Mouse (Mus musculus): ENCODE measurements at regions not wholly inside any gene's neighbourhood (a gene's known extent, or its start where the extent isn't known, plus 50 kb on each side); places are given as distances from the start of the nearest gene placed in this dataset.

GRCm38 (mm10) chr9:67165486-67165885, 116.3 kb upstream of the Tpm1 start:
- DNase-seq (ENCODE audit: low spot score), result no peak

- DNase-seq (ENCODE audit: low spot score), result no peak
Measured at GRCm38 (mm10) chr9:67163746-67164145, 114.5 kb upstream of the Tpm1 start.

- no peak for DNase-seq (ENCODE audit: low spot score)
Measured at GRCm38 (mm10) chr9:67160785-67161455, 111.7 kb upstream of the Tpm1 start.

- no peak for DNase-seq (ENCODE audit: low spot score)
Measured at GRCm38 (mm10) chr9:67160350-67160749, 111.1 kb upstream of the Tpm1 start.

- DNase-seq (ENCODE audit: low spot score), result no peak
Measured at GRCm38 (mm10) chr9:67156590-67157259, 107.5 kb upstream of the Tpm1 start.

GRCm38 (mm10) chr9:67154062-67154461, 104.9 kb upstream of the Tpm1 start:
- DNase-seq (ENCODE audit: low spot score), result no peak

- no peak for DNase-seq (ENCODE audit: low spot score)
Measured at GRCm38 (mm10) chr9:67153333-67153732, 104.1 kb upstream of the Tpm1 start.

GRCm38 (mm10) chr9:67147656-67148055, 98.5 kb upstream of the Tpm1 start:
- DNase-seq (ENCODE audit: low spot score), result no peak

GRCm38 (mm10) chr9:67145392-67145791, 96.2 kb upstream of the Tpm1 start:
- no peak for DNase-seq (ENCODE audit: low spot score)

- DNase-seq (ENCODE audit: low spot score), result no peak
Measured at GRCm38 (mm10) chr9:67144511-67144910, 95.3 kb upstream of the Tpm1 start.

GRCm38 (mm10) chr9:67140319-67140887, 91.2 kb upstream of the Tpm1 start:
- peak; percentile 39 for DNase-seq (ENCODE audit: low spot score)

GRCm38 (mm10) chr9:67137681-67138080, 88.5 kb upstream of the Tpm1 start:
- peak; percentile 31 for DNase-seq (ENCODE audit: low spot score)

GRCm38 (mm10) chr9:67137141-67137540, 87.9 kb upstream of the Tpm1 start:
- DNase-seq (ENCODE audit: low spot score), result peak; percentile 23

- DNase-seq (ENCODE audit: low spot score), result no peak
Measured at GRCm38 (mm10) chr9:67136166-67136565, 87.0 kb upstream of the Tpm1 start.

GRCm38 (mm10) chr9:67134378-67134777, 85.2 kb upstream of the Tpm1 start:
- no peak for DNase-seq (ENCODE audit: low spot score)

GRCm38 (mm10) chr9:67132370-67132769, 83.2 kb upstream of the Tpm1 start:
- DNase-seq (ENCODE audit: low spot score), result no peak

- peak; percentile 19 for DNase-seq (ENCODE audit: low spot score)
Measured at GRCm38 (mm10) chr9:67130730-67131440, 81.7 kb upstream of the Tpm1 start.

- DNase-seq (ENCODE audit: low spot score), result no peak
Measured at GRCm38 (mm10) chr9:67129891-67130290, 80.7 kb upstream of the Tpm1 start.

GRCm38 (mm10) chr9:67129095-67129494, 79.9 kb upstream of the Tpm1 start:
- no peak for DNase-seq (ENCODE audit: low spot score)

GRCm38 (mm10) chr9:67121691-67122090, 72.5 kb upstream of the Tpm1 start:
- DNase-seq (ENCODE audit: low spot score), result no peak

GRCm38 (mm10) chr9:67118880-67119644, 69.9 kb upstream of the Tpm1 start:
- DNase-seq (ENCODE audit: low spot score), result no peak

GRCm38 (mm10) chr9:67118429-67118828, 69.2 kb upstream of the Tpm1 start:
- DNase-seq (ENCODE audit: low spot score), result no peak

Data from layer of hippocampus, adult 11-12 months (tissue).